Mouse (Mus musculus) megakaryocyte progenitor cell, adult 5-6 weeks (primary cell): ENCODE results near the gene Map3k3. TPM values are rescaled to one million over a fixed set of nuclear protein-coding genes. Genes with fewer than 3 reads are reported as not detected.
"Not testable (repeated sequence)": the region's sequence is repeated elsewhere in the genome, so short reads cannot be mapped to it uniquely, and the experiment has no call there.

Experiments used
- ATAC-seq: replicated peaks from 2 replicates; pipeline ENCODE4 v1.8.0; 2016; ENCODE audit warnings: mild to moderate bottlenecking, moderate TSS enrichment, inconsistent platforms; ENCODE audit not compliant: poor library complexity
- total RNA-seq, 2 experiments: library from RNA; stranded (forward) in 1 of 2; stranded (reverse) in 1 of 2; fragments of 157-497, 149-512 nt in 1 of 2; fragments of 200-1000 nt in 1 of 2; gene quantifications; 2 replicates each; pipeline versions ENCODE4 v1.2.3 to v1.2.4; 2015 to 2017

Map3k3 gene
- total RNA-seq, 2 experiments from 2014 or later = 16.5 to 23.8 TPM

DNA sequence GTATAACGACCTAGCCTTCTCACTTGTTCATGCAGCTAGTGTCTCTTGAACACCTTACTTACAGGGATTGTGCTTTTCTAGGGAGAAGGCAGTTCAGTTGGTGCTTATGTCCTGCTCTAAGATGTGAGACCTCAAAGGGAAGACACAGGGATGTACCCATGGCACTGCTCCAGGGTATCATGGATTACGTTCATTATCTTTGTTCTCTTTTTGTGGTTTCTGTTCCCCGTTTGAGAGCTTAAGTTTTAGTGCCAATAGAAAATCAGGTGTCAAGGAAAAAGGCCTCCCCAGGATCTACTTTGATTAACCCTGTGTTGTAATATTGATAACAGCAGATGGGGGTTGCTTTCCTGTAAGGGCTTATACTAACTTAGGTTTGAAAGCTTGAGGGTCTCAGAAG lies 10.6 kb upstream of the Map3k3 start:
- ATAC-seq = no peak; the same call in 1 of the 2 replicates

DNA sequence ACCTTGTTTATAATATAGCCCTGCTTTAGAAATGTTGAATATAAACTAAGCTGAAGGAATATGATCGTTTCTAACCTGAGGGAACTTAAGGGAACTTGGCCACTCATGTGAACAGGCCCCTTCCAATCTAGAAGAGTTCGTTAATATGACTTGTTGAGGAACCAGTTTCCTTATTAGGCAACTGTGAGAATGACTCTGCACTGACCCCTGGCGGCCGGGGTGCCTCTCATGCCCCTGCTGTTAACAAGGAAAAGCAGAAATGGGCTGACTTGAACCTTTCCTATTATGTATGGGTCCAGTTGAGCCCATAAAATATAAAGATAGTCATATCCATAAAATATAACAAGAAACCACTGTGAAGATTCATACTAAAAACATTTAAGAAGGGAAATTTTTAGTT lies 8.1 kb upstream of the Map3k3 start:
- peak; percentile 99 for ATAC-seq

DNA sequence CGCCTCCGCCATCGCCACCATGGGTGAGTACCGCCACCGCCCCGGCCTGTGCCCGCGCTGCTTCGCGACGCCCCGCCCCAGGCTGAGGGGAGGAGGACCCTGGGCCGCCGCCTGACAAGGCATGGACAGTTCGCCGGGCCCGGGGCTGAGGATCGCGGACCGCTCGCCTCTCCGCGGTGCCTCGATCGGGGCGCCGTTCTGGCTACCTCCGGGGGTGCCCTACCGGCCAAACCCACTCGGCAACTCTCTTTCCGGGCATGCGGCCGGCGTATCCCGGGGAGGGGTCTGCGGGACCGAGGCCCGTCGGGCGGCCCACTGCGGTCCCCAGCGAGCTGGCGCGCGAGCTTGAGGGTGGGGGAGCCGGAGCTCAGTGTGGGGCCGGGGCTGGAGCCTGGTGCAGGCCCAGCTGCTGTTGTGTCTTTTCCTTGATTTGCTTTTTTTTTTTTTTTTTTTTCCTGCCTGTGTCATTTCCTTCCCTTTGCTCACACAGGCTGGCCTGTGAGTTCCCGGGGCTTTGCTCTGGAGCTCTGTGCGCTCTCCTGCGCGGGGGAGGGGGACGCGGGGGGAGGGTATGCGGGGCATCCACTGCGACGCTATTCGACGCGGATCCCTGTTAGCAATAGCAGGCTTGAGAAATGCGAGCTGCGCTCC lies 623 bp downstream of the Map3k3 start:
- ATAC-seq = peak; percentile 38

GRCm38 (mm10) chr11:106098223-106098622 lies 13.8 kb downstream of the Map3k3 start:
- no peak for ATAC-seq

- ATAC-seq = no peak
Observed at GRCm38 (mm10) chr11:106102866-106103265, 18.5 kb downstream of the Map3k3 start.

DNA sequence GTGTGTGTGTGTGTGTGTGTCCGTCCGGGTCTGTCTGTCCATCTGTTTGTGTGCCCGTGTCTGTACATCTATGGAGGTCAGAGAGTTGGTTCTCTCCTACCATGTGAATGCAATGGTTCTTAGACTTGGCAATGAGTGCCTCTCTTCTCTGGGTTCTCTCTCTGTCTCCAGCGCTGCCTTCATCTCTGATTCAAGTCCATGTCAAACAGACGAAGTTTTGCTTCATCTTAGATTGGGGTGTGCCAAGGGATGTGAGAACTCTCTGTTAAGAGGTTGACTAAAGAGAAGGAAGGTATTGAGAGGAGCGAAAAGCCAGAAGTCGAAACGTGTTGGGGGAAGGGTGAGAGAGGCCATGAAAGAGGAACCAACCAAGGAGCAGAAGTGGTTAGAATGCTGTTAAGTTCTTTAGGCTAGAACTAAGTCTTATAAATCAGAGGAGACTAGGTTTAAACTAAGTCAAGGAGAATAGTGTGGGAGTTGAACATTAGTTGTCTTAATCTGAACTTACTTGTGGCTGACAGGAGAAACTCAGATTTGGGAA lies 21.7 kb downstream of the Map3k3 start:
- peak; percentile 87 for ATAC-seq

GRCm38 (mm10) chr11:106111688-106112087 lies 27.3 kb downstream of the Map3k3 start:
- no peak for ATAC-seq

DNA sequence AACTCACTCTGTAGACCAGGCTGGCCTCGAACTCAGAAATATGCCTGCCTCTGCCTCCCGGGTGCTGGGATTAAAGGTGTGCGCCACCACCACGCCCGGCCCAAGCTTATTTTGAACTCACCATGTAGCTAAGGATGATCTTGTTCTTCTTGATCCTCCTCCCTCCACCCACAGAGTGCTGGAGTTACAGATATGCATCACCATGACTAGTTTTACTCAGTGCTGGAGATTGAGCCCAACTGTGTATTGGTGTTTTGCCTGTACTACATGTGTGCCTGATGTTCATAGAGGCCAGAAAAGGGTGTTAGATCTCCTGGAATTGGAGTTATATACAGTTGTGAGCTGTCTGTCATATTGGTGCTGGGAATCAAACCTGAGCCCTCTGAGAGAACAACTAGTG lies 37.8 kb downstream of the Map3k3 start:
- 0 out of 2 replicates have a peak, but pooled peaks have one; percentile 21 for ATAC-seq

DNA sequence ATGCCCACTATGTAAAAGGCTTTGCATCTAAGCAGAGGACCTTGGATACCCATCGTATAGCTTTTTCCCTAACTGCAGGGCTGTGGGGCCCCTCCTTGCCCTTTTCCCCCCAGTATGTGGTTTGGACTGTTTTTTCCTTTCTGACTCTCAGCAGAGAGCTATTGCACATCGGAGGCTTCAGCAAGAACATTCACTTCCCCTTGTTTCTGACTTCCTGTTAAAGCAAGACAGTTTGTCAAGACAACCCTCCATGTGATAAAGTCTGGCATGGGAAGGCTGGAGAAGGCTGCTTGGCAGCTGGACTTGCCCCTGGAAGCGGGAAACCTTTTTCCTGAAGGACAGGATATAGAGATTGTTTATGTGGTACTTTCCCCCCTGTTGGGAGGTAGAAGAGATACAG lies 38.3 kb downstream of the Map3k3 start:
- peak; percentile 98 for ATAC-seq

GRCm38 (mm10) chr11:106124784-106125183 lies 40.4 kb downstream of the Map3k3 start:
- ATAC-seq = no peak

DNA sequence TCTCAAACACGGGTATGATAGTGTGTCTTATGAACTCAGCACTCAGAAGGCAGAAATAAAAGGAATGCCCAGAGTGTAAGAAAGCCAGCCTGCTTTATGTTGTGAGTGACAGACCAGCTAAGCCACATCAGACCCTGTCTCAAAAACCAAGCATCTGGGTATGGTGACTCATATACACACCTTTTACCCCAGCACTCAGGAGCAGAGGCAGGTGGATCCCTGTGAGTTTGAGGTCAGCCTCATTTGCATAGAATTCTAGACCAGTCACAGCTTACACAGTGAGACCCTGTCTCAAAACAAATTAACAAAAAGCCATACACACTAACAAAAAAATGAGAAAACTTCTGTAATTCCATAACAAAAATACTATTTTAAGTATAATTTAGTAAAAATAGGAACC lies 41.4 kb downstream of the Map3k3 start:
- ATAC-seq = no peak

DNA sequence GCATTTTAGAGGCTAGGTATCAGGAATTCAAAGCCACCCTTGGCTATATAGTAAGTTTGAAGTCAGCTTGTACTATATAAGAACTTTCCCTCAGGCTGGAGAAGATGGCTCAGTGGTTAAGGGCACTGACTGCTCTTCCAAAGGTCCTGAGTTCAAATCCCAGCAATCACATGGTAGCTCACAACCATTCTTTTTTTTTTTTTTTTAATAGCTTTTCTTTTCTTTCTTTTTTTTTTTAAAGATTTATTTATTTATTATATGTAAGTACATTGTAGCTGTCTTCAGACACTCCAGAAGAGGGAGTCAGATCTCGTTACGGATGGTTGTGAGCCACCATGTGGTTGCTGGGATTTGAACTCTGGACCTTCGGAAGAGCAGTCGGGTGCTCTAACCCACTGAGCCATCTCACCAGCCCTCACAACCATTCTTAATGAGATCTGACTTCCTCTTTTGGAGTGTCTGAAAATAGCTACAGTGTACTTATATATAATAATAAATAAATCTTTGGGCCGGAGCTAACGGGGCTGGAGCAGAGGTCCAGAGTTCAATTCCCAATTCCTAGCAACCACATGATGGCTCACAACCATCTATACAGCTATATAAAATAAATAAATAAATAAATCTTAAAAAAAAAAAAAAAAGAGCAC lies 42.4 kb downstream of the Map3k3 start:
- ATAC-seq = not testable (repeated sequence)

DNA sequence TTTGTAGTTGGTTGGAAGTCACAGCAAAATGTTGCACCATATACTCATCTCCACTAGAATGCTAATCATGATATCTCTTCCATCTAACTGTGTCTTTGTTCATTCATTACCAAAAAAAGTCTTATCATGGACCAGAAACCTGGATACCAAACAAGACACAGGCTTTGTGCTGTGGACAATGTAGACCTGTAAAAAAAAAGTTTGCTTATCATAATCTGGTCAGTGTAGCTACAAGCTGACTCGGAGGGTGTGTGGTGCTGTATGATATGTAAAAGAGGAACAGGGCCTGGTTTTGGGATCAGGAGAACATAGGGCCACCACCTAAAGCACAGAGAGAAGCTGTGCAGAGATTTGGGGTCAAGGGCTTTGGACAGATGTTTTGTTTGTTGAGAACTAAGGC lies 45.1 kb downstream of the Map3k3 start:
- peak; percentile 91 for ATAC-seq

DNA sequence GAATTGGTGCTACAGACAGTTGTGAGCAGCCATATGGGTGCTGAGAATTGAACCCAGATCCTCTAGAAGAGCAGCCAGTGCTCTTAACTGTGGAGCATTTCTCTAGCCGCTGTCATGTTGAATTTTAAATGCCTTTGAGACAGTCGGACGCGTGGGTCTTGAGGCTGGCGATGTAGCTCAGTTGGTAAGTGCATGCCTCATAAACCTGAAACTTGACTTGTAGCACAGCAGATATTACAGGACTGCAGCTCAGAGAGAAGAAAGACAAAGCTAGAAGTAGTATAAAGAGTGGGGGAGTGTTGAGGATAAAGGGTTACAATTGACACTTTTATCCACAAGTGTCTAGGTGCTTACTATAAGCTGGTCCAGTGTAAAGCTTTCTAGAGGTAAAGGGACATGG lies 48.1 kb downstream of the Map3k3 start:
- ATAC-seq = no peak

GRCm38 (mm10) chr11:106134580-106135528 lies 50.4 kb downstream of the Map3k3 start:
- ATAC-seq = peak; percentile 90

DNA sequence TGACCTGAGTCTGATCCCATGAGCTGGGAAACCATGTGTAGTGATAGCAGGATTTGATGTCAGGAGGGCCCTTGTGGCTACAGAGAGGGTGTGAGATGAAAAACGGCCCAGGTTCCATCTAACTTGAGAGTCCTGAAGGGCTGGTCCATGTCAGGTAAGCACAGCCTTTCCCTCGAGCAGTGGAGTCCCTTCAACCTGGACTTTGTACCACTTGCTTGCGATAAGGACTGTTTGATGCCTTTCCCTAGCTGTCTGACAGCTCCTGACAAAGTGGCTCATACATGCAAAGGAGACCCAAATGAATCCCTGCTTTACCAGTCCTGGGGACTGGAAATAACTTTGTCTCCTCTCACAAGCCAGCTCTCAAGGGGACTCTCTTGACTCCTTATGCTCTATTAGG lies 66.8 kb downstream of the Map3k3 start:
- no peak for ATAC-seq

DNA sequence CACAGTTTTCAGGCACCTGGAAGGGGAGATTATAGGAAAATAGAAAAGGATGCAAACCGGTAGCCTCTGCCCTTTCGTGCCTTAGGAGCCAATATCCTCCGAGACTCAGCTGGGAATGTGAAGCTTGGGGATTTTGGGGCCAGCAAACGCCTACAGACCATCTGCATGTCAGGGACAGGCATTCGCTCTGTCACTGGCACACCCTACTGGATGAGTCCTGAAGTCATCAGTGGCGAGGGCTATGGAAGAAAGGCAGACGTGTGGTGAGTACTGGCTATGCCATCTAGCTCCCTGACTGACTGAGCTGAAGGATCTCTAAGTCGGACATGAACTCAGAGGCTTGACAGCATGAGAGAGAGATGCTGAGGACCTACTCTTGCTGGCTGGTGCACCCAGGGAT lies 67.7 kb downstream of the Map3k3 start:
- no peak for ATAC-seq

GRCm38 (mm10) chr11:106154091-106154490 lies 69.7 kb downstream of the Map3k3 start:
- ATAC-seq = no peak

DNA sequence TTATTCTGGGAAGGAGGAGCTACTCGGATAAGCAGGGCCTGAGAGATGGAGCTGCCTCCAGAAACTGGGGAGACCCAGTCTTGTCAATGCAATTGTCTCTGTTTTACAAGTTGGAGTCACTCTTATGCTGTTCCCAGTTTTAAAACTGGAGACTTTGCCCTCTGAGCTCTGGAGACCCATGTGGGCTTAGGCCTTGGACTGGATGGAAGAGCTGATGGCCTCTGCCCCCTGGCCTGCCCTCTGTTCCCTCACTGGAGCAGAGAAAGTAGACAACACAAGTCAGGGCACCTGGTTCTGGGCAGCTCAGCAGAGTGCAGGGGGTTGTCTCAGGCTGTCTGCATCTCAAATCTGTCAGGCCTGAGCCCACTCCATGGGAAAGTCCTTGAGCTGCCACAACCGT lies 70.4 kb downstream of the Map3k3 start:
- no peak for ATAC-seq

GRCm38 (mm10) chr11:106155761-106156160 lies 71.3 kb downstream of the Map3k3 start:
- ATAC-seq = no peak

DNA sequence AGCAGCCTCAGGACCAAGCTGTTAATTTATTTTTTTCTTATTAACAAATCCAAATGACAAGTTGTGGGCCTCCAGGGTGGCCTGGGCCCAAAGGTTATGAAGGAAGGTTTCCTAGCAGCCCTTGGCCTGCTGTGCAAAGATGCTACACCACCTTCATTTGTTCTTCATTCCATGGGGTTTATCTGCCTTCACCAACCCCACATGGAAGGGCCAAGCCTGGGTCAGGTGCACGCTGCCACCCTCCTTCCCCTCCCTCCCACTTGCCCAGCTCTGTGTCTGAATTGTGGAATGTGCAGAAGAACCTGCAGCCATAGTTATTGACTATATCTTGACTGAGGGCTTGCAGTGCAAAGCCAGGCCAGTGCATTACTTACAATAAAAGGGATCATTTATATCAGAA lies 71.8 kb downstream of the Map3k3 start:
- ATAC-seq = no peak
